ENCODE assay signal across 8 mouse cellular contexts in the genomic region with DNA sequence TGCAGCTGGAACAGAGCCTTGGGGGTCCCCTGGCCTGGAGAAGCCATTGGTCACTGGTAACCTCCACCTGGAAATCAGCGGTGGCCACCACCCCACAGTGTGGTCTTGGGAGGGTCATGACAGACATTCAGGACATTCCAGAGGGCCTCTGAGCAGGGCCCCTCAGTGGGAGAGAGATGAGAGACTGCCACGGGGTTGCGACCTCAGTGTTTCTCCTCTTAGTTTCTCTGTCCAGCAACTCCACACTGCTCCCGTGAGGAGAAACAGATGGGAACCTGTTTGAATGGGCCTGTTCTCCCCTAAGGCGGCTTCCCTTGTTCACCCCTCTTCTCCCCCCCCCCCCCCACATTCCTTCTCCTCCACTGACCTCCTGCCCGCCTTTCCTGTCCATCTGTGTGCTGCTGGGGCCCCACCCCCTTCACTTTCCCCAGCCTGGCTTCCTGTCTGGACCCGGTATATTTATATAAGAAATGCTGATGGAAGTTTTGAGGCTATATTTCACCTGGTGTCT. TPM values are rescaled to one million over a fixed set of nuclear protein-coding genes. Genes with fewer than 3 reads are reported as not detected.
DNase-seq lines count a peak whose midpoint lies in the region; ATAC-seq and TF ChIP-seq lines count a peak whose summit lies in the region.

No protein-coding gene starts in this region.

- peaks cover 8% of the 10 kb centered on the region; the same call in 1 of the 2 replicates for H3K36me3 ChIP-seq in hindbrain, embryonic 15.5 days
- H3K36me3 ChIP-seq in lung, embryonic 16.5 days (ENCODE audit: control insufficient read depth, insufficient read depth, low read length): no peaks in the 10 kb centered on the region

- intact Hi-C loops in left cerebral cortex, adult 2 months (cut with DNase I): no loop called here

- ATAC-seq in cerebellum, adult (ENCODE audit: insufficient number of reproducible peaks, low FRiP score, low TSS enrichment): no peak
- no peak for ATAC-seq in hindbrain, embryonic 15.5 days (ENCODE audit: low FRiP score, low read depth)
- ATAC-seq in lung, embryonic 16.5 days (ENCODE audit: low read depth): peak; percentile 44
- ATAC-seq in megakaryocyte progenitor cell, adult 5-6 weeks (replicated peaks; ENCODE audit: poor library complexity): no peak

- H3K9ac ChIP-seq in hindbrain, embryonic 15.5 days: no peak overlapping the region
- H3K9ac ChIP-seq in lung, embryonic 16.5 days (ENCODE audit: low read length): no peak overlapping the region; the same call in 1 of the 2 replicates

- no peak overlapping the region for H3K4me3 ChIP-seq in hindbrain, embryonic 15.5 days
- H3K4me3 ChIP-seq in lung, embryonic 16.5 days (ENCODE audit: low read length): no peak overlapping the region
- no peak overlapping the region for H3K4me3 ChIP-seq in left cerebral cortex, adult 2 months

- no peak overlapping the region for H3K4me2 ChIP-seq in hindbrain, embryonic 15.5 days
- no peak overlapping the region for H3K4me2 ChIP-seq in lung, embryonic 16.5 days (ENCODE audit: low read depth, low read length)

- peak; percentile 64 for DNase-seq in cerebellum, adult 11 months
- DNase-seq in embryo, embryonic 9.5 days (ENCODE audit: extremely low spot score): peak; percentile 69
- no peak for DNase-seq in ovary, postnatal 14 days (ENCODE audit: low spot score)
- DNase-seq in left cerebral cortex, adult 2 months (ENCODE audit: extremely low spot score in 1 of 2, low spot score in 2 of 2): no peak

- no peaks in the 10 kb centered on the region for H3K9me3 ChIP-seq in hindbrain, embryonic 15.5 days
- no peaks in the 10 kb centered on the region for H3K9me3 ChIP-seq in lung, embryonic 16.5 days (ENCODE audit: control insufficient read depth, low read length)

- no peaks in the 10 kb centered on the region for H3K27me3 ChIP-seq in hindbrain, embryonic 15.5 days
- no peaks in the 10 kb centered on the region for H3K27me3 ChIP-seq in lung, embryonic 16.5 days (ENCODE audit: control insufficient read depth, insufficient read depth, low read depth, low read length)

- peak overlapping the region; percentile 93 for H3K27ac ChIP-seq in hindbrain, embryonic 15.5 days (replicated peaks)
- peak overlapping the region; percentile 80 for H3K27ac ChIP-seq in lung, embryonic 16.5 days (ENCODE audit: low read length)
- H3K27ac ChIP-seq in left cerebral cortex, adult 2 months: no peak overlapping the region

- TF ChIP-seq CTCF in left cerebral cortex, adult 2 months (IDR thresholded peaks at IDR 0.05): no peak

- peaks cover 28% of the 10 kb centered on the region for H3K4me1 ChIP-seq in hindbrain, embryonic 15.5 days (replicated peaks)
- H3K4me1 ChIP-seq in lung, embryonic 16.5 days (replicated peaks; ENCODE audit: control insufficient read depth, insufficient read depth, low read length): peaks cover 24% of the 10 kb centered on the region

- WGBS in hindbrain, embryonic 15.5 days: 30% methylated on average over 7 of the region's 7 CpGs
- WGBS in lung, embryonic 16.5 days: 5% methylated on average over 7 of the region's 7 CpGs

RNA-seq across cellular contexts. Expression of a gene that starts 14.6 kb away (rescaled TPM):
- polyA plus RNA-seq in hindbrain, embryonic 15.5 days (2015; fragmentation: Nextera tagmentation; extraction: Ambion mirVana): 24.6 and 28.4 TPM in 2 replicates
- 3.7 and 3.9 TPM in 2 replicates for polyA plus RNA-seq in lung, embryonic 16.5 days (2015; fragmentation: Nextera tagmentation; extraction: Ambion mirVana)
- total RNA-seq in left cerebral cortex, adult 2 months (2021): 10 to 100 TPM; 15.3 to 18.8 TPM
- 0.62 and 0.66 TPM in 2 replicates for total RNA-seq in megakaryocyte progenitor cell, adult 5-6 weeks (2015)
- total RNA-seq in megakaryocyte progenitor cell, adult 5-6 weeks (2017): 0.33 and 0.41 TPM in 2 replicates

Comparison
In these comparisons a context has a peak if more than half of its experiments do, and no peak if none do; other contexts are left out.
1. DNase-seq: peak in cerebellum, adult 11 months (single experiment) and embryo, embryonic 9.5 days (single experiment); none in ovary, postnatal 14 days (single experiment) and left cerebral cortex, adult 2 months (0 of 2).
2. RNA of a gene that starts 14.6 kb away (total RNA-seq): 15.3 to 18.8 TPM in left cerebral cortex, adult 2 months; 0.33 to 0.66 TPM in megakaryocyte progenitor cell, adult 5-6 weeks; every median in the first group is over 4 times any median in the second.